Mouse (Mus musculus): Measurements from ENCODE around the gene Hrh1.

The Hrh1 gene

GRCm38 (mm10) chr6:114397691-114398217 lies at the start of gene Hrh1:
Gene Hrh1, plus strand, starts transcription at chr6:114397936.
- DNase-seq (ENCODE audit: low read depth) = no peak

GRCm38 (mm10) chr6:114354635-114355034 lies 43.1 kb upstream of the Hrh1 start:
- DNase-seq (ENCODE audit: low read depth) = no peak

- peak; percentile 49 for DNase-seq (ENCODE audit: low read depth)
Observed at GRCm38 (mm10) chr6:114358171-114358570, 39.6 kb upstream of the Hrh1 start.

- peak; percentile 71 for DNase-seq (ENCODE audit: low read depth)
Observed at GRCm38 (mm10) chr6:114362355-114362754, 35.4 kb upstream of the Hrh1 start.

DNA sequence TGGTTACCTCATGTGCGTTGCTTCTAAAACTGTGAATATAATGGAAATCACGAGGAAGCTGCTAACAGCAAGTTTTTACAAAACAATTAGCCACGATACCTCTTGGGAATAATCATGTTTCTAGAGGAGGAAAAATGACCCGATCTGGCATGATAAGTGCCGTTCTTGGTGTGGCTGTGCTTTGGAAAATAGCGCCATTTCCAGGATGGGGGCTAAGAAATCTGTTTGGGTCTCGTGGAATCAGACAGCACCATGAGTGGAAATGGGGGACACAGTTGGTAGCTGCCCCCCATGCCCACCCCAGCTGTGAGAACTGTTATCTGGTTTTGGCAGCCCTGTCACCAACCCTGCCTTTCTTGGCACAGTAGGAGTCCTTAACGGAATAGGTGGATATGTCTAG lies 34.0 kb upstream of the Hrh1 start:
- no peak for DNase-seq (ENCODE audit: low read depth)

- no peak for DNase-seq (ENCODE audit: low read depth)
Observed at GRCm38 (mm10) chr6:114364734-114365133, 33.0 kb upstream of the Hrh1 start.

- peak; percentile 40 for DNase-seq (ENCODE audit: low read depth)
Observed at GRCm38 (mm10) chr6:114366191-114366590, 31.5 kb upstream of the Hrh1 start.

GRCm38 (mm10) chr6:114367681-114368080 lies 30.1 kb upstream of the Hrh1 start:
- no peak for DNase-seq (ENCODE audit: low read depth)

DNA sequence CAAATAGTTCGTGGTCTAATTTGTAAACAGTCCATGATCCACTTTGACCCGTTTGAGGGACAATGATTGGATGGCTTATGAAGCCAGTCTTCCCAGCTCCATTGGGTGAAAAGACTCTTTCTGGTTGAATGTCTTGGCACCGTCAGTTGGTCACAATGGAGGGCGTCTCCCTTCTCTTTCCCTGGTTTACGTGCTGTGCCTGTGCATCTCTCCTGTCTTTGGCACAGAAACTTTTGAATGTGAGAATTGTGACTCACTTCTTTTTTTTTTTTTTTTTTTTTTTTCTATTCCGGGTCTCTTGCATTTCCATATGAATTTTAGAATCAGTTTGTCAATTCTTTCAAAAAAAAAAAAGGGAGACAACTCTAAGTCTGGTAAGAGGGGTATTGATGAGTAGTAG lies 29.5 kb upstream of the Hrh1 start:
- no peak for DNase-seq (ENCODE audit: low read depth)

GRCm38 (mm10) chr6:114372741-114373140 lies 25.0 kb upstream of the Hrh1 start:
- DNase-seq (ENCODE audit: low read depth) = no peak

DNA sequence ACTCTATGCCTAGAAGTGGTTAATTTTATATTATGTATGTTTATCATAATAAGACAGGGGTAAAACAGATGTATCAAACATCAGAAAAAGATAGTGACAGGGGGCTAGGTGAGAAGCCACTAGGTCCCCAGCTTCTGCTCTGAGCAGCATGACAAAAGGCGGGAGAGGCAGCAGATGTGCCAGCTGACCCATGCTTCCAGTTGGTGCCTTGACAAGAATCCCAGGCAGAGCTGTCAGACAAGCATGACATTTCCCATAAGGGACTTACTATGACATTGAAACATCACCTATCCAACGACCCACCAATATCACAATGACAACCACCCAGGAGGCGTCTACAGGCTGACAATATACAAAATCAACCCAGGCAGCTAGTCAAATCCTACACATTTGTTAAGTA lies 16.9 kb upstream of the Hrh1 start:
- DNase-seq (ENCODE audit: low read depth) = no peak

DNA sequence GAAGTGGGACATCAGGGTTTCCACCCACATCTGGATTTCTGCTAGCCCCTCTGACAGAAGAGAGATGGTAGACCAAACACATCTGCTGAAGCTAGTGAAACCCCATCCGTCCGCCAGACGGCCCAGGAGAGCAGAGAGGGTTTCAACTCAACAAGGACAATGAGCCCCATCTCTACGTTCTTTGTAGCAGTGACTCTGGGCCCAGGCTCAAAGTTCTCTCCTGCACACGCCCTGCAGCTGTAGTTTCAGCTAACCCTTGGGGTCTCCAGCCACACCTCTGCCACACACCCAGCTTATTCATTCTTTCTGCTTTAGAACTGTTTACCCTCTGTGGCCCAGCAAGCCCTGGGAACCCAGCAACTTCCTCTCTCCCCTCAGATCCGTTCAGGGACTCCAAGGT lies 10.4 kb upstream of the Hrh1 start:
- no peak for DNase-seq (ENCODE audit: low read depth)

DNA sequence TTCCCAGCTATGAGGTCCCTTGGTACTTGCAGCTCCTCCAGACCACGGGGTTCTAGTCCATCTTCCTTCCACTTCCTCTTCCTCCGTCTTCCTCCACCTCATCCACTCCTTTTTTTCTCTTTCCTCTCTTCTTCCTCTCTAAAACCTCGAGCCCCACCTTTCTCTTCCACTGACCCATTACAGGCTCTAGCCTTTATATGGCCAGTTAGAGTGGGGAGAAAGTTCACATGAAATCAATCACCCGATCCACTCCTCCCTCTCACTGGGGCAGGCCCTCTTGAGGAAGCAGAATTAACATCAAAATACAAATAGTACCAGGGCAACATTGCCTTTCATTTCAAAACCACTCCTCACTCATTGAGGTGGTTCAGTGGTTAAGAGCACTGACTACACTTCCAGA lies 9.9 kb upstream of the Hrh1 start:
- no peak for DNase-seq (ENCODE audit: low read depth)

GRCm38 (mm10) chr6:114390129-114390528 lies 7.6 kb upstream of the Hrh1 start:
- no peak for DNase-seq (ENCODE audit: low read depth)

- DNase-seq (ENCODE audit: low read depth) = no peak
Observed at GRCm38 (mm10) chr6:114394982-114395381, 2.8 kb upstream of the Hrh1 start.

DNA sequence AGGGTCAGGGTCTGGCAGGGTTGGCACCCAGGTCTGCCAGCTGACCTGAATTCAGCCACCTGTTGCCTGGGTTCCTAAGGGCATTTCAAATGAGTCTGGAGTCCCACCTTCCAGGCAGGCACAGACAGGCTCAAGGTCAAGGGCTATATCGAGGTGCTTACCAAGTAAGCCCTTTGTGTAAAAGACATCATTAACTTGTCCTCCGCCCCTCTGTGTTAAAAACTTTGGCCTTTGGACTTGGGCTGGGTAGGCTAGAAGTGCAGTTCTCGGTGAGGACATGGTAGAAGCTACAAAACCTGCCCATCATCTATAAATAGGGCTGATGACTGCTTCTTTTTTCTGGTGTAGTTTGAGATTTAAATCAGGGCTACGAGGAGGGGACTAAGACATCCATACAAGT lies 1.1 kb upstream of the Hrh1 start:
- DNase-seq (ENCODE audit: low read depth) = no peak

GRCm38 (mm10) chr6:114397280-114397679 lies 456 bp upstream of the Hrh1 start:
- no peak for DNase-seq (ENCODE audit: low read depth)

- DNase-seq (ENCODE audit: low read depth) = no peak
Observed at GRCm38 (mm10) chr6:114398626-114399025, 890 bp downstream of the Hrh1 start.

DNA sequence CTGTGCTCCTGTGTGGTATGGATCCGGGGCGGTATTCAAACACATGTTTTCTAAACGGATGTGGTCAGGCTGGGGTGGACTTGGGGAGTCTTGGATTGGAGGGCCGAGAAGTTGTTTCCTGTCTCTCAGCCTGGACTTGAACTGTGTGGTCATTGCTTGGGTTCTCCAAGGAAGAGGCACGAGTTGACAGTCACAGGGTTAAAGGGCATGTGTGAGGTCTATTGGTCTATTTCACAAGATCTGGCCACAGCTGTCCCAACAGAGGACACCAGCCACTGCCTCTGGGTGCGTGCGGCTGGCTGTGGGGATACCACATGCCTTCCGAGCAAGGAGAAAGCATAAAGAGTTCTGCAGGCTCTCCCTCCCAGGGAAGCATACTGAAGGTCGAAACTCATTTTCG lies 2.7 kb downstream of the Hrh1 start:
- DNase-seq (ENCODE audit: low read depth) = peak; percentile 57

- DNase-seq (ENCODE audit: low read depth) = no peak
Observed at GRCm38 (mm10) chr6:114400841-114401240, 3.1 kb downstream of the Hrh1 start.

DNA sequence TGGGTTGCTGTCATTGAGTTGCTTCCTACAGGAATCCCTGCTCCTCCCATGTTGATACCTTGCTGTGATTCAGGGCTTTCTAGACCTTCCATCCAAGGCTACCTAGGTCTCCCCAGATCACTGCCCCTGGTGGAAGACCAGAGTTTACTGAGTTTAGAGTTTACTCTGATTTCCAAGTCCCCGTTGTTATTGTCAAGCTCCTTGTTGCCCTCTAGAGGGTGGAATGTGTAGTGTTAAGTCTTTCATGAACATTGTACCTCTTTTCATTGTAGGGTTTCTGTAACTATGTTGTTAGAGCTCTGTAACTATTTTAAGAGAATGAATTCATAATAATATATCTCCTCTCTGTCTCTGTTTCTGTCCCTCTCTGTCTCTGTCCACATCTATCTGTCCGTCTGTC lies 4.4 kb downstream of the Hrh1 start:
- peak; percentile 58 for DNase-seq (ENCODE audit: low read depth)

DNA sequence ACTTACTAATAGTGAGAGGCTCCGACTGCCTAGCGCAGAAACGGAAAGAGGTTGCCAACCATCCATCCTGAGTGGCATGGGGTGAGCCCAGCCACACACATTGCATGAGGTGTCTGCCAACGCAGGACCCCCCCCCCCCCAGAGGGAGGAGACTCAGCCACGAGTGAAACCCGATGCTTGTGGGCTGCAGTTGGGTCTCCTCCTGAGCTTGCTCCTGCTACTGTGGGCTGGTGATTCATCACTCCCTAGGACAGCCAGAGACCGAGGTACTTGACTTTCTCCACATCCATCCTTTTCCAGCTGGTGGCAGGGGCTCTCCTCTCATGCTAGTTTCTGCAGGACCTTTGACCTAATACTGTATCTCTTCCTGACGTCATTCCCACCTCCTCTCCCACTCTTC lies 5.9 kb downstream of the Hrh1 start:
- no peak for DNase-seq (ENCODE audit: low read depth)

GRCm38 (mm10) chr6:114404128-114404527 lies 6.4 kb downstream of the Hrh1 start:
- no peak for DNase-seq (ENCODE audit: low read depth)

GRCm38 (mm10) chr6:114404774-114405468 lies 7.2 kb downstream of the Hrh1 start:
- DNase-seq (ENCODE audit: low read depth) = no peak
